Mouse (Mus musculus): ENCODE results near the gene Clca1. TPM values are rescaled to one million over a fixed set of nuclear protein-coding genes. Genes with fewer than 3 reads are reported as not detected.

The Clca1 gene
- total RNA-seq, 2 experiments from 2014 or later = not detected

GRCm38 (mm10) chr3:144966074-144966473, 66.5 kb downstream of the Clca1 start:
- ATAC-seq (replicated peaks; ENCODE audit: low FRiP score, poor library complexity, severe bottlenecking) = no peak

Other genes starting within 250 kb of the Clca1 start
- gene Clca3a2, start 213.3 kb downstream of the Clca1 start, total RNA-seq (2015; ENCODE audit: low replicate concordance) = not detected in 2 replicates
- gene Clca3a2, start 213.3 kb downstream of the Clca1 start, total RNA-seq (2017; ENCODE audit: low replicate concordance) = not detected in 2 replicates
- gene Clca3b, start 183.4 kb downstream of the Clca1 start, total RNA-seq (2015; ENCODE audit: low replicate concordance) = not detected in 2 replicates
- not detected in 2 replicates for gene Clca3b, start 183.4 kb downstream of the Clca1 start, total RNA-seq (2017; ENCODE audit: low replicate concordance)
- gene Clca4b, start 100.2 kb downstream of the Clca1 start, total RNA-seq (2015; ENCODE audit: low replicate concordance) = not detected in 2 replicates
- not detected in 2 replicates for gene Clca4b, start 100.2 kb downstream of the Clca1 start, total RNA-seq (2017; ENCODE audit: low replicate concordance)
- not detected in 2 replicates for gene Clca4a, start 57.7 kb downstream of the Clca1 start, total RNA-seq (2015; ENCODE audit: low replicate concordance)
- gene Clca4a, start 57.7 kb downstream of the Clca1 start, total RNA-seq (2017; ENCODE audit: low replicate concordance) = not detected in 2 replicates
- not detected in 2 replicates for gene Clca2, start 66.7 kb upstream of the Clca1 start, total RNA-seq (2015; ENCODE audit: low replicate concordance)
- gene Clca2, start 66.7 kb upstream of the Clca1 start, total RNA-seq (2017; ENCODE audit: low replicate concordance) = not detected in 2 replicates
- gene Odf2l, start 85.8 kb upstream of the Clca1 start, total RNA-seq (2015; ENCODE audit: low replicate concordance) = 9.0 and 9.2 TPM in 2 replicates
- 12.1 and 16.2 TPM in 2 replicates for gene Odf2l, start 85.8 kb upstream of the Clca1 start, total RNA-seq (2017; ENCODE audit: low replicate concordance)

Data from erythroblast, adult 5-6 weeks (primary cell).